Mouse (Mus musculus) embryonic facial prominence, embryonic 13.5 days (tissue): ENCODE data around the gene Rgs17. TPM values are rescaled to one million over a fixed set of nuclear protein-coding genes. Genes with fewer than 3 reads are reported as not detected.
A peak's percentile ranks its signal among the peaks of the same experiment; 100 is the strongest.
"Not testable (repeated sequence)": the region's sequence is repeated elsewhere in the genome, so short reads cannot be mapped to it uniquely, and the experiment has no call there.

ENCODE experiments used
- ATAC-seq: fragments of 200-750 bp; cut with Nextera tagmentation; 2 replicates; pipeline ENCODE4 v1.8.0; 2017; ENCODE audit warnings: low read depth; ENCODE audit not compliant: insufficient number of reproducible peaks, insufficient read depth, low FRiP score, low TSS enrichment
- H3K27ac ChIP-seq: fragments of 300-500 bp; sonication (generic); 2 replicates; pipeline ENCODE4 v1.5.1; 2015; ENCODE audit warnings: moderate library complexity, mild to moderate bottlenecking, inconsistent platforms
- H3K27me3 ChIP-seq: fragments of 300-500 bp; sonication (generic); 2 replicates; pipeline ENCODE4 v1.6.1; 2015; ENCODE audit warnings: mild to moderate bottlenecking, inconsistent platforms
- H3K36me3 ChIP-seq: fragments of 300-500 bp; sonication (generic); 2 replicates; pipeline ENCODE4 v1.6.1; 2015; ENCODE audit warnings: mild to moderate bottlenecking, inconsistent platforms
- H3K4me1 ChIP-seq: fragments of 300-500 bp; sonication (generic); 2 replicates; pipeline ENCODE4 v1.6.1; 2015; ENCODE audit warnings: inconsistent platforms
- H3K4me2 ChIP-seq: fragments of 300-500 bp; sonication (generic); 2 replicates; pipeline ENCODE4 v1.6.1; 2015; ENCODE audit warnings: moderate library complexity, mild to moderate bottlenecking, inconsistent platforms
- H3K4me3 ChIP-seq: fragments of 300-500 bp; sonication (generic); 2 replicates; pipeline ENCODE4 v1.5.1; 2015; ENCODE audit warnings: mild to moderate bottlenecking, inconsistent platforms
- H3K9ac ChIP-seq: fragments of 300-500 bp; sonication (generic); 2 replicates; pipeline ENCODE4 v1.6.1; 2015; ENCODE audit warnings: mild to moderate bottlenecking, inconsistent platforms
- H3K9me3 ChIP-seq: fragments of 300-500 bp; sonication (generic); 2 replicates; pipeline ENCODE4 v1.6.1; 2016; ENCODE audit warnings: inconsistent platforms
- WGBS: fragments of 180-500 bp; shearing (Covaris S2); methylation state at CpG from one replicate; pipeline ENCODE4 v1.1.7; 2015; ENCODE audit warnings: mixed read lengths; 5-methylcytosine and 5-hydroxymethylcytosine counted together
- polyA plus RNA-seq: library from polyadenylated mRNA; unstranded; fragments of >200 nt; fragmentation: Nextera tagmentation; extraction: Ambion mirVana; gene quantifications from 2 replicates; pipeline ENCODE4 v1.2.1, GENCODE M21; 2015

Gene Rgs17
- polyA plus RNA-seq, result 1.6 and 1.7 TPM in 2 replicates

GRCm38 (mm10) chr10:5922294-5922828, at the start of gene Rgs17:
Rgs17 (minus strand) TSS chr10:5922400.
- H3K9me3 ChIP-seq, result no peaks in the 10 kb centered on the region
- ATAC-seq, result peak; percentile 85
- H3K4me2 ChIP-seq, result peak within 1 kb of the TSS; percentile 96
- H3K9ac ChIP-seq, result peak within 1 kb of the TSS; percentile 72
- H3K27ac ChIP-seq, result no peak within 1 kb of the TSS
- peak within 1 kb of the TSS; percentile 63 for H3K4me3 ChIP-seq
- 2% methylated on average over 24 of the region's 35 CpGs for WGBS
- H3K36me3 ChIP-seq, result no peaks in the 10 kb centered on the region
- peaks cover 43% of the 10 kb centered on the region for H3K27me3 ChIP-seq
- peaks cover 11% of the 10 kb centered on the region for H3K4me1 ChIP-seq

- no peak overlapping the region for H3K27ac ChIP-seq
- no peak for ATAC-seq
- H3K4me1 ChIP-seq, result no peaks in the 10 kb centered on the region
- 75% methylated on average over 2 of the region's 2 CpGs for WGBS
- no peak overlapping the region for H3K9ac ChIP-seq
- no peak overlapping the region for H3K4me3 ChIP-seq
- no peaks in the 10 kb centered on the region for H3K27me3 ChIP-seq
- no peaks in the 10 kb centered on the region; the same call in 1 of the 2 replicates for H3K9me3 ChIP-seq
- H3K4me2 ChIP-seq, result no peak overlapping the region
- H3K36me3 ChIP-seq, result no peaks in the 10 kb centered on the region
Observed at GRCm38 (mm10) chr10:5967655-5968054, 45.5 kb upstream of the Rgs17 start.

GRCm38 (mm10) chr10:5953787-5954186, 31.6 kb upstream of the Rgs17 start:
- H3K9ac ChIP-seq, H3K27me3 ChIP-seq: not testable (repeated sequence)

GRCm38 (mm10) chr10:5924261-5924660, 2.1 kb upstream of the Rgs17 start:
- Histone ChIP-seq H3K27ac (no peak overlapping the region), H3K27me3 (peaks cover 38% of the 10 kb centered on the region), H3K4me2 (no peak overlapping the region), H3K4me1 (peaks cover 11% of the 10 kb centered on the region), H3K4me3 (no peak overlapping the region), H3K36me3 (no peaks in the 10 kb centered on the region), H3K9ac (no peak overlapping the region), H3K9me3 (no peaks in the 10 kb centered on the region)
- 72% methylated on average over 5 of the region's 5 CpGs for WGBS
- no peak for ATAC-seq

More at GRCm38 (mm10) chr10:5953787-5954186, 31.6 kb upstream of the Rgs17 start:
- H3K4me2 ChIP-seq, H3K36me3 ChIP-seq, H3K4me1 ChIP-seq, H3K27ac ChIP-seq, ATAC-seq, H3K4me3 ChIP-seq, H3K9me3 ChIP-seq: not testable (repeated sequence)

GRCm38 (mm10) chr10:5923096-5923495, 896 bp upstream of the Rgs17 start:
- H3K9me3 ChIP-seq, result no peaks in the 10 kb centered on the region
- no peak overlapping the region; the same call in 1 of the 2 replicates for H3K4me3 ChIP-seq
- no peak overlapping the region for H3K9ac ChIP-seq
- peaks cover 11% of the 10 kb centered on the region for H3K4me1 ChIP-seq
- 11% methylated on average over 9 of the region's 9 CpGs for WGBS
- H3K27ac ChIP-seq, result no peak overlapping the region
- H3K36me3 ChIP-seq, result no peaks in the 10 kb centered on the region
- peak overlapping the region; percentile 96 for H3K4me2 ChIP-seq
- no peak for ATAC-seq
- H3K27me3 ChIP-seq, result peaks cover 43% of the 10 kb centered on the region

GRCm38 (mm10) chr10:5921771-5922170, 429 bp downstream of the Rgs17 start:
- H3K9me3 ChIP-seq, result no peaks in the 10 kb centered on the region
- ATAC-seq, result no peak
- H3K9ac ChIP-seq, result peak overlapping the region; percentile 72
- H3K4me3 ChIP-seq, result peak overlapping the region; percentile 63
- H3K36me3 ChIP-seq, result no peaks in the 10 kb centered on the region
- H3K4me1 ChIP-seq, result peaks cover 11% of the 10 kb centered on the region
- H3K27me3 ChIP-seq, result peaks cover 43% of the 10 kb centered on the region
- peak overlapping the region; percentile 96 for H3K4me2 ChIP-seq
- WGBS, result under 1% methylated on average over 31 of the region's 31 CpGs
- no peak overlapping the region for H3K27ac ChIP-seq

- Histone ChIP-seq H3K9me3 (no peaks in the 10 kb centered on the region), H3K4me3 (peak overlapping the region; percentile 63), H3K27me3 (peaks cover 43% of the 10 kb centered on the region), H3K4me1 (peaks cover 11% of the 10 kb centered on the region), H3K4me2 (peak overlapping the region; percentile 96), H3K36me3 (no peaks in the 10 kb centered on the region), H3K27ac (no peak overlapping the region), H3K9ac (peak overlapping the region; percentile 72)
- under 1% methylated on average over 12 of the region's 12 CpGs for WGBS
- ATAC-seq, result no peak
Observed at GRCm38 (mm10) chr10:5921031-5921551, 1.1 kb downstream of the Rgs17 start.

- no peak overlapping the region for H3K4me2 ChIP-seq
- peaks cover 3% of the 10 kb centered on the region; the same call in 1 of the 2 replicates for H3K4me1 ChIP-seq
- H3K9ac ChIP-seq, result no peak overlapping the region
- no peak overlapping the region for H3K27ac ChIP-seq
- H3K4me3 ChIP-seq, result no peak overlapping the region
- no peak for ATAC-seq
- H3K9me3 ChIP-seq, result no peaks in the 10 kb centered on the region
- H3K36me3 ChIP-seq, result no peaks in the 10 kb centered on the region
- 76% methylated on average over 2 of the region's 2 CpGs for WGBS
- no peaks in the 10 kb centered on the region for H3K27me3 ChIP-seq
Observed at GRCm38 (mm10) chr10:5904399-5904798, 17.8 kb downstream of the Rgs17 start.

- H3K4me3 ChIP-seq, result no peak overlapping the region
- WGBS, result 82% methylated on average over 4 of the region's 4 CpGs
- H3K4me1 ChIP-seq, result peaks cover 3% of the 10 kb centered on the region; the same call in 1 of the 2 replicates
- no peaks in the 10 kb centered on the region for H3K36me3 ChIP-seq
- no peak overlapping the region for H3K4me2 ChIP-seq
- no peak overlapping the region for H3K27ac ChIP-seq
- no peaks in the 10 kb centered on the region for H3K9me3 ChIP-seq
- ATAC-seq, result no peak
- no peak overlapping the region for H3K9ac ChIP-seq
- H3K27me3 ChIP-seq, result no peaks in the 10 kb centered on the region
Observed at GRCm38 (mm10) chr10:5901777-5902176, 20.4 kb downstream of the Rgs17 start.

- H3K27ac ChIP-seq, result no peak overlapping the region
- WGBS, result 82% methylated on average over 6 of the region's 6 CpGs
- no peak overlapping the region for H3K4me3 ChIP-seq
- peaks cover 3% of the 10 kb centered on the region; the same call in 1 of the 2 replicates for H3K4me1 ChIP-seq
- H3K36me3 ChIP-seq, result no peaks in the 10 kb centered on the region
- H3K9ac ChIP-seq, result no peak overlapping the region
- no peak for ATAC-seq
- H3K9me3 ChIP-seq, result no peaks in the 10 kb centered on the region
- no peak overlapping the region for H3K4me2 ChIP-seq
- H3K27me3 ChIP-seq, result no peaks in the 10 kb centered on the region
Observed at GRCm38 (mm10) chr10:5900731-5901130, 21.5 kb downstream of the Rgs17 start.

GRCm38 (mm10) chr10:5877106-5877505, 45.1 kb downstream of the Rgs17 start:
- no peak for ATAC-seq
- Histone ChIP-seq H3K27me3 (no peaks in the 10 kb centered on the region), H3K4me1 (no peaks in the 10 kb centered on the region), H3K4me2 (no peak overlapping the region), H3K36me3 (no peaks in the 10 kb centered on the region), H3K9me3 (no peaks in the 10 kb centered on the region), H3K9ac (no peak overlapping the region), H3K4me3 (no peak overlapping the region), H3K27ac (no peak overlapping the region)
- WGBS, result 75% methylated on average over 3 of the region's 3 CpGs

GRCm38 (mm10) chr10:5871081-5871480, 51.1 kb downstream of the Rgs17 start:
- H3K27ac ChIP-seq, result no peak overlapping the region
- no peak overlapping the region for H3K4me2 ChIP-seq
- H3K4me3 ChIP-seq, result no peak overlapping the region
- no peak overlapping the region for H3K9ac ChIP-seq
- H3K9me3 ChIP-seq, result no peaks in the 10 kb centered on the region
- H3K4me1 ChIP-seq, result no peaks in the 10 kb centered on the region
- no peaks in the 10 kb centered on the region for H3K27me3 ChIP-seq
- no peak for ATAC-seq
- WGBS, result 33% methylated on average over 4 of the region's 4 CpGs
- no peaks in the 10 kb centered on the region for H3K36me3 ChIP-seq
